Mouse (Mus musculus): ENCODE results near the gene Sik1.

Gene Sik1

DNA sequence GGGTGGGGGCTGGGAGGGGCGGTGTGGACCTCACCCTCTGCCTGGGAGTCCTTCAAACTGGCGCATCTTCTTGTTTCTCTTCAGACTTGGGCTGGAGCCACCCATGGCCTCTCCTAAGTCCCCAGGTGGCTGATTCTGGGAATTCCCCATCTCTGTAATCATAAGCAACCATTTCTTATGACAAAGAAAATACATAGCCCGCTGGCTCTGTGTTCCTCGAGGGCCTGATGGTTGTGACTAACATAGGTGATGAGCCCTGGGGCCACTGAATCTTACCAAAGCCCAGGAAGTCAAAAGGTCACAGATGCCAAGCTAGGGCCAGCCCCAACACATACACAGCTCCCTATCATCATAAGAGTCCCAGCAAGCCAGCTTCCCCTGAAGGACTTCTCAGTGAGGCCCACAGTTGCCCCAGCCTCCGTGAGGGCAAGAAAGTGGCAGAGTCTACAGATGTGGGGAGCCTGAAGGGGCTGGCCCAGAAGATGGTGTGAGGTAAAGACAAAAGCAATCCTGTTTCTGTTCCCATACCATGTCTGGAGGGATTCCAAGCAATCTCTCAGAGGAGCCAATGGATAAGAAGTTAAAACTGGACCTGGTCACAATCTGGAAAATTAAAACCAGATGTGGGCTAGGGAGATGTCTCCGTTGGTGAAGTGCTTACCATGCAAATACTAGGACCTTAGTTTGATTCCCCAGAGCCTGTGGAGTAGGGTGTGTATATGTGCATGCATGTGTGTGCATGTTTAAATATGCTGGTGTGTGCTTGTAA lies 24.3 kb downstream of the Sik1 start:
- DNase-seq, result no peak

DNA sequence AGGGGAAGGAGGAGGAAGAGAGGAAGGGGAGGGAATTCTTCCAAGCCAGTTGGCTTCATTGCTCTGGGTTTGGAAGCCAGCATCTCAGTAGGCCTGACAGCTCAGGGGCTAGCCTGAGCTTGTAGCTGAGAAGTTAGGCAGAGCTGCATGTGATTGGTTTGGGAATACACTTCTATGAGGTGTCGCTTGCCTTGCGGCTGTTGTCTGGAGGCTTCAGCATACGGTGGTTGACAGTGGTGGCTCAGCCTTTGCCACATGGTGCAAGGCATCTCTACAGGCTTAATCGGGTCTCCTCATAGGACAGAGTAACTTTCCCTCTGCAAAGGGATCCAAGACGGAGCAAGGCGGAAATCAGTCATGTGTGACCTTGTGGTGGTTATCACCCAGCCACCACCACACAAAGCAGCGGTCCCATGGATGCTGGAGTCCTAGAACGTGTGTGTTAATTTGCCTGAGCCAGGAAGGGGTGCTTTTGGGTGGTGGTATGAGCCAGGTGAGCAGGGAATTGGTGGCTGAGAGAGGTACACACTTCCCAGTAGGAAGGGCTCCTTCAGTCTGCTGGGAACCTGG lies 25.0 kb downstream of the Sik1 start:
- no peak for DNase-seq

DNA sequence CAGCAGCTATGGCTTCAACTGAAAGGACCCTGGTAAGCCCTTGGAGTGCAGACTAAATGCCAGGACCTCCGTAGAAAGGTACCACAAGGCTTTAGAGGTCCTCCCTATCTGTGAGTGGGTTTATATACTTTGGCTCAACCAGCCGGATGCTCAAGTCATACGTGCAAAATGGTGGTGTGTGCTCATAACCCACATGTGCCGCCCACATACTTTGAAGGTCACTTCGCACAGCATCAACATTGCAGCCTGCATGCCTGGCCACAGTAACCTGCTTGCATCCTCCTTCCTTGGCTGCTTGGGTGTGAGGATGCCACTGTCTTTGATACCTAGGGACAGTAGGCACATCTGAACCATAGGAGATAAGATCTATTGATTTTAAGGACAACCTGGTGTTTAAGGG lies 26.7 kb downstream of the Sik1 start:
- DNase-seq, result no peak

DNA sequence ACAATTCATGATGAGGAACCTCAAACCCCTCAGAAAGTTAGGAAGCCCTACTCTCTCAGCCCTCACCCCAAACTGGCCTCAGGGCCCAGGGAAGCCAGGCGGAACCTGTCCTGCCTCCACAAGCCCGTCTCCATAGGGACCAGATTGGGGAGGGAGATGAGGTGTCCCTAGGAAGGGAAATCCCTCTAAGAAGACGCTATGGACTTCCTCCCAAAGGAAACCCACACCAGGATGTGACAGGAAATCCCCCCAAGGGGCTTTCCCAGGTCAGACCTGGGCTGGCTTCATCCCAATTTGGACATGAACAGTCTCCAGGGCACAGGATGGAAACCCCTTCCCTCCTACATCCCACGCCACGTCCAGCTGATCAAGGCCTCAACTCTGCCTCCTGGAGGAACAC lies 27.5 kb downstream of the Sik1 start:
- DNase-seq, result no peak

GRCm38 (mm10) chr17:31827206-31827605 lies 28.4 kb downstream of the Sik1 start:
- peak; percentile 62 to 75 for DNase-seq

- DNase-seq, result peak; percentile 34 to 42
Measured at GRCm38 (mm10) chr17:31826669-31827068, 28.9 kb downstream of the Sik1 start.

DNA sequence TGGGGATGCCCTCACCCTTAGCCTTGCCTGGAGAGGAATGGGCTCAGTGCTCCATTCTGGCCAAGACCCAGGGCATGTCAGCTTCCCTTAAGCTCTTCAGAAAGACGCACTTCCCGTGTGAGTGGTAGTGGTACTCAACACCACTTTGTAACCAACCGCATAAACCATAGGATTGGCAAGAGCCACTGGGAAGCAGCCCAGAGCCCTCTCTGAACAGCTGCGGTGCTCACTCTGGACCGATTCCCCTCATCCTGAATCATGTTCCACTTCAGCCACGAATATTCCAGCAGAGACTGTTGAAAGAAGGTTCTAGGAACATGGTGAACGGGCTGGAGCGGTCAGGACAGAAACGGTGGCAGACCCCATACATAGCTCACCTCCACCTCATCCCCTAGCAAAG lies 29.9 kb downstream of the Sik1 start:
- no peak for DNase-seq

DNA sequence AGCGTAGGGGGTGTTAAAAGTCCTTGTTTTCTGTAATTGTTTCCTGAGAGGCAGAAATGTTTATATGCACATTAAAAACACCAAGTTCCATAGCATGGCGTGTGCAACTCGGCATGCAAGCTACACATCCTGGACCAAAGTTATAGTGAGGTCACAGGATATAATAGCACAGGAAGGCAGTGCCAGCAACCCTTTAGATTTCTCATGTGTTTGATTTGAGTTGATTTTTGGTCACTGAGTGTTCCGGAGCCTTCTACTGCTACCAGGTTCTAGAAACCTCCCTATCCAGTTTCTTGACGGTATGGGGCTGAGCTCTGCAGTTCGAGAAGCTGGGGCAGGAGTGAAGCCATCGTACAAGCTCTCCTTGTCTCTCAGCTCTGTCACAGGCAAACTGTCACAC lies 30.8 kb downstream of the Sik1 start:
- no peak for DNase-seq

DNA sequence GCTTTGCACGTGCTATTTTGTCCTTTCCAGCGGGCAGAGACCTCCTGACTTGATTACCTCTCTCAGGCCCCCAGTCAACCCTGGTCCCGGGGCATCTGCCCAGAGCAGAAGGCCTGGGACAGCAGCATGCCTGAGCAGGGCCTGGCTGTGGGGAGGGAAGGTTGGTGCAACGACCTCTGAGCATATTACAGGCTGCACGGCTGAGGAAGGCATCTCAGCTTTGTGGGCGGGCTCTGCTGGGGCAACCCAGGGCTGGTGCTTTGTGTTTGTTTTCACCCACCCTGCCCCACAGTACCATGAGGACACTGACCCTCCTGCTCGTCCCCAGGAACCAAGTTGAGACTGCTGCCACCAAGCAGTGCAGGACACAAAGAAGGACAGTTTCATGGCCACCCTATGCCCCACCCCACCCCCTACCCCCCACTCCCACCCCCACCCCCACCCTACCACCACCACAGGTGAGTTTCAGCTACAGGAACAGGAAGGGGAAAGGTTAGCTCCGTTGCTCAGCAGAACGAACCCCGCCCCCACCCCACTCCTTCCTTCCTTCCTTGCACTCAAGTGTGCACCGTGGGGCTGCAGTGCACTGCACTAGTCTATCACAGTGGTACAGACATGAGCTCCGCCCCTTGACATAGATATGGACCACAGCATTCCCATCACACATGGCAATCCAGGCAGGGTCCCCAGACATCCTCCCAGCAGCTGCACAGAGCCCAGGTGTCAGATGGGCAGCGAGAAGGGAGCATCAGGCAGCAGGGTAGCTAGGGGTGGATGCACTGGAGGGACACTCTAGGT lies 34.3 kb downstream of the Sik1 start:
- DNase-seq, result no peak

DNA sequence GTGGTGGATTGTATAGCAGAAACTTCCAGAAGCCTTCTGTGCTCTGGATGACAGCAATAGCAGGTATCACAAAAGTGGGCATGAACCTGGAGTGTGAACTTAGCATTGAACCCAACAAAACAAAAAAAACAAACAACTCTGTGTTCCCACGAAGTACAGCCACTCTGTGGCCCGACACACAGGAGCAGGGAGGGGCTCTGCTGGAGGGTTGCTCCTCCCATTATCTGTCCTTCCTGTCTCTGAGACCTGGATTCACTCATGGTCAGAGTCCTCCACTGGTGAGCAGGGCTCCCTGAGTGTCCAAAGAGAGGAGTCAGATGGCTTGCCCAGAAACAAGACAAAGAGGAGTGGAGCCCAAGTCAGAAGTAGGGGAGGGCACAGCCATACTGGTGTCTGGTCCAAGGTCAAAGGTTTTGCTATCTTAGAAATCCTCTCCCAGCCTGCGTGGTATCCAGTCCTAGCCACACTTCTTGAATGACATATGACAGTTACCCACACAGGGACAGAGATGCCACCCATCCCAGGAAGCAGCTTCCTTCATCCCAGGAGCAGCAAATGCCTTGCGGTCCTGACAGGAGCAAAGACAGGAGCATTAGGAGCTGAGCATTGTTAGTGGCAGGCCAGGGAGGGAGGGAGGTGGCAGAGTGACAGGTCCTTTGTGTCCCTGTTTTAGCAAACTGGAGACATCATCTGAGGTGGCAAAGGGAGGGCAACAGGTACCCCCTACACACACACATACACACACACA lies 35.3 kb downstream of the Sik1 start:
- DNase-seq, result no peak

DNA sequence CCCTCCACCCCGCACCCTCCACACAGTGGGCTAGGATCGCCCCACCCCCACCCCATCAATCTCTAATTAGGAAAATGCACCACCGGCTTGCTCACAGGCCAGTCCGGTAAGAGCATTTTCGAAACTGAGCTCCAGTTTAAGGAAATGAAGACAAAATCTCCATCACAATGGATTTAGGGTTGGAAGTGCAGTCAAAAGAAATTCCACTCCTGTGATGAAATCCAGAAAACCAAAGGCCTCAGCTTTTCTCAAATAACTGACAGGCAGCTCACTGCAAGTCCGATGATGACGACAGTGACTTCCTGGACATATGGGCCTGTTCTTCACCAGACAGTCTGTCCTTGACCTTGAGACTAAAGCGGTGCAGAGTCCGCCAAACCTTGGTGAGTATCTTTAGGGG lies 36.2 kb downstream of the Sik1 start:
- no peak for DNase-seq

- DNase-seq, result no peak
Measured at GRCm38 (mm10) chr17:31817815-31818214, 37.8 kb downstream of the Sik1 start.

DNA sequence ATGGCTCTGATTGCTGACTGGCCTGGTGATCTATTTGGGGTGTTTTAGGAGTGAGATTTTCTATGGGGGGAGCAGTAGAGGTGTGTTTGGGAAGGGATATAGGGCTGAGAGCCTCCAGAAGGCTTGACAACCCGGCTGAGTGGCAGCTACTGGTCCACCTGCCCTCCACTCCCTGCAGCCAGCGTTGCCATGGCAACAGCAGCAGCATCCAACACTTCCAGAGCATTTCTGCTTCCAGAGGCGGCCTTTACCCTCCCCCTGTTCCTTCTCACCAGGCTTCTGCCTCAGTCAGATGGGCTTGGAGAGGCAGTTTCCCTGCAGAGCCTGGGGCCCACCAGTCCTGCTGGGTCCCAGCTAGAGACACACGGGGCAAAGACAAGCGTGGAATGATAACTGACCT lies 38.4 kb downstream of the Sik1 start:
- DNase-seq, result peak; percentile 82 to 84

GRCm38 (mm10) chr17:31814848-31815247 lies 40.8 kb downstream of the Sik1 start:
- no peak for DNase-seq

DNA sequence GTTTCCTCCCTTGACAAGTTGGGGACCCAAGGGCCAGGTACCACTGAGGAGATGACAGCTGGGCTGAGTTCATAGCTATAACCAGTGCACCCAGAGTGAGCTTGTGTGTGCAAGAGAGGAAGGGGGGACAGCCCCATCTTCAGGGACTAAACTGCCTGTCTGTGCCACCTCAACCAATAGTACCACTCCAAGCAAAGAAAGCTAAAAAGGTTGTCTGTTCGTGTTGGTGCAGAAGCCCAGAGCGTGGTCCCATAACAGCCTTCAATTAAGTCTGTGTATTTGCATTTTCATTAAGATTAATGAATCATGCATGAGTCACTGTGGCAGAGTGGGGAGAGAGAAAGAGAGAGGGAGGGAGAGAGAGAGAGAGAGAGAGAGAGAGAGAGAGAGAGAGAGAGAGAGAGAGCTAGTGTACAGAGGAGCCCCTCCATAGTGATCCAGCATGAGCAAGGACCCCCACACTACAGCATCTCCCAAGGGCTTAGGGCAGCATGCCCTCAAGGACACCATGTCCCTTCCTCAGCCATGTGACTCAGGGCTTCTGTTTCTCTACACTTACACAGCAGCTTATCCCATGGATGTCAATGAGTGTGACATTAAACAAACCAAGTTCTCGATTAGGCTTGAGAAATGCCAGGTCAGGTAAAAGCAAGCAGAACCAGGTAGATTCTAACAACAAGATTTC lies 41.5 kb downstream of the Sik1 start:
- no peak for DNase-seq

DNA sequence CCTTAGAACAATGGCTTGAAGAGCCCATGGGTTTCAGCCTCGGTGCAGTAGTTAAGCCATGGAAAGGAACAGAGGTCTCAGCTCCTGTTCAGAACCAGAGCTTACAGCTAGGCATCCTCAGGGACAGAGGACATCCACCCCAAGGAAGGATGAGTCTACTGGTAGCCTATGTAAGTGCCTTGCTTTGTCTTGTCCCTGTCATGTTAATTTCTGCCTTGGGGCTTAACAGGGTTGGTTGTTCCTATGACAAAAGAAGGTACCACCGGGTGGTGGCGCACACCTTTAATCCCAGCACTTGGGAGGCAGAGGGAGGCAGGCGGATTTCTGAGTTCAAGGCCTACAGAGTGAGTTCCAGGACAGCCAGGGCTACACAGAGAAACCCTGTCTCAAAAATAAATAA lies 44.3 kb downstream of the Sik1 start:
- DNase-seq, result no peak

DNA sequence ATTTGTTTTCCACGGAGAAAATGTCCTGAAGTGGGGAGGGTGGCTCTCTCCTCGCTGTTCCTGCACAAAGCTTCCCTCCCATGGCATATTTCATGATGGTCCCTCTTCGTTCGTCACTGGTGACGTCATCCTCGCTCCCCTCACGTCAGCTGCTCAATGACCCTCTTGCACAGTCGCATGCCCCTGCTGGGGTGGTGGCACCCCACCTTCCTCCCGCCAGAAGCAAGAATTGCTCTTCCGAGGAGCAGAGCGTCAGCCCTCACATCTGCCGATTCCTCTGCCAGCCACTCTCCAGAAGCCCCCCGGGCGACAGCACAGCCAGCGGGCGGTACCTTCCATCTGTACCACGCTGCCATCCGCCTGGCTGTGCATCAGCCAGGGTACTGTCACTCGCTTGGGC lies 45.7 kb downstream of the Sik1 start:
- DNase-seq, result peak; percentile 22 to 39

DNA sequence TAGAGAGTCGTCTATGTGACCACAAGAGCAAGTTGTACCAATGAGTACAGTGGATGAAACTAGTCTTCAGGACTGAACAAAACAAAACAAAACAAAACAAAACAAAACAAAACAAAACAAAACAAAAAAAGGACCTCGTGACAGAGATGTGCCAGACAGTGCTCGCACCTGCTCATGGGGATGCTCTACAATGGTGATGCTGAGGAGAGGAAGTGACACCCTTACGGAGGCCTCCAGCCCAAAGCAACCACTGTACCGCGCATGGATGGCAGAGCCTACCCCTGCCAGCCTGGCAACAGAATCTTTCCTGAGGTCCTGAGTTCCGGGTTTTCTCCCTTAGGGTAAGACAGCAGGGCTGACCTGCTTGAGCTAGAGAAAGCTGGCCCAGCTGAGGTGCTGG lies 46.5 kb downstream of the Sik1 start:
- no peak for DNase-seq

DNA sequence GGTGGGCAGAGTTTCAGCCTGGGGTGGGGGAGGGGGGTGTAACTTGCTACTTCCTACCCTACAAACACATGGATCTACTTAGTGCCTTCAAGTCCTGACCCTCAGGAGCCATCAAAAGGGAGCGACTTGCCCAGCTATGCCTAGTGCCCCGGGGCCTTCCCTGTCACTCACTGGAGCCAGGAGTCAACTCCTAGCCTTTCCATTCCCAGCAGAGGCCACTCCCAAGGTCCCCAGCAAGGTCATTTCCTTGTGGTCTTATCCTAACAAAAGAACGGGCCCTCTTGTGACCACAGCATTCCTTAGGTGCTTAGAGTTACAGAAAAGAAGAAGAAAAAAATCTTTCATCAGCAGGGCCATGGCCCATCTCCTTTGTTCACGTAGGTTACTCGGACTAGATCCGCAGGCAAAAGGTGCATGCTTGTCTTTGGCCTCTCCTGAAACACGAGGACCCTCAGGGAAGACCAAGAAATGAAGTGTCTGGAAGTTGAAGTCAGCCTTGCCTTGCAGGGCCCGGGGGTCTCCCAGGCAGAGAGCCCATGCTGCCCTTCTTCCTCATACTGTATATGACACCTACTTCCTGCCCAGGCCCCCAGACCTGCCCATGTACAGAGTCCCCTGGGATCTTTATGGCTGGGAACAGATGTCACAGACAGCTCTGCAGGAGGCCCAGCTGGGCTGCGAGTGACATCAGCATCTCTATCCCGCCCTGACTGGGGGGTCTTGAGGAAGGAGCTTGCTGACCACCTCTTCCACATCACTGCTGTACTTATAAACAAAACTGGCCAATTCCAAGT lies 47.3 kb downstream of the Sik1 start:
- DNase-seq, result no peak

GRCm38 (mm10) chr17:31806496-31806895 lies 49.1 kb downstream of the Sik1 start:
- DNase-seq, result no peak

GRCm38 (mm10) chr17:31806025-31806424 lies 49.6 kb downstream of the Sik1 start:
- peak; percentile 58 to 74 for DNase-seq

- no peak for DNase-seq
Measured at GRCm38 (mm10) chr17:31805585-31805984, 50.0 kb downstream of the Sik1 start.

Measured in cerebellum, postnatal 10 days (tissue).